Mouse (Mus musculus): ENCODE measurements around the gene Pnrc1. TPM values are rescaled to one million over a fixed set of nuclear protein-coding genes. Genes with fewer than 3 reads are reported as not detected.

Pnrc1 gene
- total RNA-seq (2012; rRNA removed) (7.6 and 11.8 TPM in 2 replicates), polyA plus RNA-seq (2012; ENCODE audit: insufficient read depth in 1 of 2, insufficient read length in 2 of 2, low read depth in 1 of 2, low replicate concordance in 2 of 2, missing spikeins in 1 of 2) (10 to 100 TPM in 1 of 2 experiments, not detected in 1; 14.4 TPM)

GRCm38 (mm10) chr4:33290002-33290401 is at the start of gene Pnrc1:
TSS of gene Pnrc1 (minus strand) at chr4:33290163.
- TF ChIP-seq ZKSCAN1 (IDR thresholded peaks at IDR 0.05; ENCODE audit: low read depth, low read length) (no peak), CHD2 (IDR thresholded peaks at IDR 0.05; ENCODE audit: low read length) (peak; percentile 36; the same call in 1 of the 2 replicates), ELF1 (IDR thresholded peaks at IDR 0.05; ENCODE audit: low read depth, low read length) (no peak), GATA1 (IDR thresholded peaks at IDR 0.05; ENCODE audit: low read depth, low read length) (no peak)
- peak within 1 kb of the TSS; percentile 54 to 80 for H3K4me3 ChIP-seq (ENCODE audit: control insufficient read depth in 1 of 2, insufficient read depth in 1 of 2, low read depth in 2 of 2, low read length in 2 of 2)
- no peaks in the 10 kb centered on the region for H3K79me2 ChIP-seq (ENCODE audit: control insufficient read depth, insufficient read depth, low read length, poor library complexity)
- no peaks in the 10 kb centered on the region for H3K9me3 ChIP-seq (replicated peaks; ENCODE audit: insufficient read depth, low read length)
- DNase-seq (ENCODE audit: low read depth, low spot score) = peak; percentile 79
- H3K4me1 ChIP-seq (ENCODE audit: control insufficient read depth in 1 of 2, insufficient read depth in 2 of 2, low read length in 2 of 2) = peaks cover 5 to 10% of the 10 kb centered on the region in 2 experiments; a peak in 3 of 4 replicates
- no peak within 1 kb of the TSS for H3K27ac ChIP-seq (ENCODE audit: control insufficient read depth, low read depth, low read length)
- H3K27me3 ChIP-seq (ENCODE audit: control insufficient read depth in 1 of 2, insufficient read depth in 2 of 2, low read length in 2 of 2) = no peaks in the 10 kb centered on the region
- H3K36me3 ChIP-seq (ENCODE audit: control insufficient read depth in 1 of 2, insufficient read depth in 2 of 2, low read length in 2 of 2) = peaks cover 0 to 12% of the 10 kb centered on the region in 2 experiments; a peak in 2 of 4 replicates
- H3K9ac ChIP-seq (ENCODE audit: control insufficient read depth, low read depth, low read length, poor library complexity, severe bottlenecking) = peak within 1 kb of the TSS; percentile 34; the same call in 1 of the 2 replicates

- Histone ChIP-seq H3K79me2 (ENCODE audit: control insufficient read depth, insufficient read depth, low read length, poor library complexity) (no peaks in the 10 kb centered on the region), H3K27me3 (ENCODE audit: control insufficient read depth in 1 of 2, insufficient read depth in 2 of 2, low read length in 2 of 2) (no peaks in the 10 kb centered on the region), H3K4me3 (ENCODE audit: control insufficient read depth in 1 of 2, insufficient read depth in 1 of 2, low read depth in 2 of 2, low read length in 2 of 2) (no peak overlapping the region), H3K9me3 (replicated peaks; ENCODE audit: insufficient read depth, low read length) (no peaks in the 10 kb centered on the region), H3K36me3 (ENCODE audit: control insufficient read depth in 1 of 2, insufficient read depth in 2 of 2, low read length in 2 of 2) (peaks cover 16 to 29% of the 10 kb centered on the region in 2 experiments), H3K9ac (ENCODE audit: control insufficient read depth, low read depth, low read length, poor library complexity, severe bottlenecking) (no peak overlapping the region), H3K27ac (ENCODE audit: control insufficient read depth, low read depth, low read length) (no peak overlapping the region; the same call in 1 of the 2 replicates), H3K4me1 (ENCODE audit: control insufficient read depth in 1 of 2, insufficient read depth in 2 of 2, low read length in 2 of 2) (peaks cover 0 to 4% of the 10 kb centered on the region in 2 experiments; a peak in 2 of 4 replicates)
- peak; percentile 60 for DNase-seq (ENCODE audit: low read depth, low spot score)
- peak; percentile 47; the same call in 1 of the 2 replicates for TF ChIP-seq MAFK (IDR thresholded peaks at IDR 0.05; ENCODE audit: borderline replicate concordance, low read depth, low read length)
- TF ChIP-seq ETS1 (IDR thresholded peaks at IDR 0.05; ENCODE audit: low read depth, low read length) = peak; percentile 28; the same call in 1 of the 2 replicates
- no peak for TF ChIP-seq SIN3A (IDR thresholded peaks at IDR 0.05; ENCODE audit: low read length)
Measured at GRCm38 (mm10) chr4:33337999-33338398, 48.0 kb upstream of the Pnrc1 start.

- peaks cover 24 to 26% of the 10 kb centered on the region in 2 experiments for H3K36me3 ChIP-seq (ENCODE audit: control insufficient read depth in 1 of 2, insufficient read depth in 2 of 2, low read length in 2 of 2)
- H3K4me1 ChIP-seq (ENCODE audit: control insufficient read depth in 1 of 2, insufficient read depth in 2 of 2, low read length in 2 of 2) = peaks cover 0 to 8% of the 10 kb centered on the region in 2 experiments
- no peaks in the 10 kb centered on the region for H3K27me3 ChIP-seq (ENCODE audit: control insufficient read depth in 1 of 2, insufficient read depth in 2 of 2, low read length in 2 of 2)
- no peak overlapping the region for H3K9ac ChIP-seq (ENCODE audit: control insufficient read depth, low read depth, low read length, poor library complexity, severe bottlenecking)
- H3K27ac ChIP-seq (ENCODE audit: control insufficient read depth, low read depth, low read length) = no peak overlapping the region
- TF ChIP-seq CHD2 (IDR thresholded peaks at IDR 0.05; ENCODE audit: low read length) (no peak), NELFE (IDR thresholded peaks at IDR 0.05; ENCODE audit: low read depth, low read length) (no peak), POLR2AphosphoS2 (IDR thresholded peaks at IDR 0.05; ENCODE audit: low read length) (no peak), MAZ (IDR thresholded peaks at IDR 0.05; ENCODE audit: low read depth, low read length) (no peak), EP300 (IDR thresholded peaks at IDR 0.05; ENCODE audit: low read depth in 1 of 2, low read length in 2 of 2) (no peak), TBP (IDR thresholded peaks at IDR 0.05; ENCODE audit: low read depth, low read length) (no peak), KAT2A (conservative IDR thresholded peaks at IDR 0.05; ENCODE audit: low read depth, low read length) (no peak), RAD21 (IDR thresholded peaks at IDR 0.05; ENCODE audit: low read depth, low read length) (no peak), RCOR1 (IDR thresholded peaks at IDR 0.05; ENCODE audit: low read depth, low read length) (no peak), SMC3 (IDR thresholded peaks at IDR 0.05; ENCODE audit: low read depth, low read length) (no peak), SIN3A (IDR thresholded peaks at IDR 0.05; ENCODE audit: low read length) (no peak), NRF1 (IDR thresholded peaks at IDR 0.05; ENCODE audit: insufficient read depth, low read depth, low read length, poor library complexity, severe bottlenecking) (no peak), CTCF (IDR thresholded peaks at IDR 0.05 in 2 of 3, conservative IDR thresholded peaks at IDR 0.05 in 1 of 3; ENCODE audit: control insufficient read depth in 1 of 3, insufficient read depth in 1 of 3, low read depth in 2 of 3, low read length in 3 of 3, poor library complexity in 1 of 3, severe bottlenecking in 1 of 3) (no peak), MAX (IDR thresholded peaks at IDR 0.05; ENCODE audit: low read length) (no peak), E2F4 (IDR thresholded peaks at IDR 0.05; ENCODE audit: borderline replicate concordance, low read depth, low read length) (no peak), ZKSCAN1 (IDR thresholded peaks at IDR 0.05; ENCODE audit: low read depth, low read length) (no peak), TCF12 (IDR thresholded peaks at IDR 0.05; ENCODE audit: low read depth, low read length) (no peak)
- H3K79me2 ChIP-seq (ENCODE audit: control insufficient read depth, insufficient read depth, low read length, poor library complexity) = no peaks in the 10 kb centered on the region
- no peaks in the 10 kb centered on the region for H3K9me3 ChIP-seq (replicated peaks; ENCODE audit: insufficient read depth, low read length)
- H3K4me3 ChIP-seq (ENCODE audit: control insufficient read depth in 1 of 2, insufficient read depth in 1 of 2, low read depth in 2 of 2, low read length in 2 of 2) = no peak overlapping the region
- DNase-seq (ENCODE audit: low read depth, low spot score) = no peak
Measured at GRCm38 (mm10) chr4:33332956-33333455, 43.0 kb upstream of the Pnrc1 start.

All from MEL (cell line).